Mouse (Mus musculus): ENCODE measurements around the gene Rcc2. TPM values are rescaled to one million over a fixed set of nuclear protein-coding genes. Genes with fewer than 3 reads are reported as not detected.

Gene Rcc2
- total and polyA plus RNA-seq, 3 experiments, result 187 to 348 (median 249) TPM

DNA sequence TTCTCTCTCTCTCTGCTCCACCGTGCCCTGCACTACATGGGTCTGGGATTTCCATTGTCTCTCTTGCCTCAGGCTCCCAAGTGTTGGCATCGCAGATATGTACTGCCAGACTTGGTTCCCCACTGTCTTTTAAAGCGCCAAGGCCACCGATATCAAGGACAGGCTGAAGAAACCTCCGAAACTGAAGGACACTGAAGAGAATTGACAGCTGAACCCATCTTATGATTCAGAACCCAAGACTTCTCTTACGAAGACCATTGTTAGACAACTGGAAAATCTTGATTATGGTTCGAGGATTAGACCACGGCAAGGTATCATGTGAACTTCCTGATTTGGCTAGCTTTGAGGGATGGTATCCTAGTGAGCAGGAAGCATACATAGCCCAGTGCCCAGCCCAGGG lies 45.5 kb upstream of the Rcc2 start:
- no peaks in the 10 kb centered on the region for H3K36me3 ChIP-seq (replicated peaks in 1 of 2; ENCODE audit: control insufficient read depth in 1 of 2, insufficient read depth in 1 of 2, low read length in 1 of 2)
- no peak for DNase-seq (ENCODE audit: extremely low read depth)
- H3K27me3 ChIP-seq (replicated peaks), result peaks cover 85% of the 10 kb centered on the region
- no peak overlapping the region for H3K4me2 ChIP-seq (ENCODE audit: insufficient read depth, low read depth, poor library complexity, severe bottlenecking)
- in situ Hi-C loops (cut with MboI; ENCODE audit: low pct_ligation_motif_present, low pct_unique_long_range_greater_than_20kb, low sequenced_read_pairs), result no loop called here
- no peak overlapping the region for H3K9ac ChIP-seq (ENCODE audit: insufficient read depth, low read depth)
- H3K4me3 ChIP-seq (replicated peaks in 1 of 3; ENCODE audit: low read depth in 2 of 3, low read length in 2 of 3, poor library complexity in 1 of 3), result no peak overlapping the region
- no peaks in the 10 kb centered on the region for H3K9me3 ChIP-seq (replicated peaks; ENCODE audit: low read length)
- no peak overlapping the region for H3K27ac ChIP-seq (ENCODE audit: insufficient read depth, low read depth)
- dilution Hi-C loops (cut with MboI; ENCODE audit: extremely low pct_ligation_motif_present, extremely low pct_unique_long_range_greater_than_20kb, low sequenced_read_pairs), result no loop called here
- H3K4me1 ChIP-seq (ENCODE audit: control insufficient read depth in 1 of 2, insufficient read depth in 2 of 2), result no peaks in the 10 kb centered on the region
- no peak for TF ChIP-seq MAX (IDR thresholded peaks at IDR 0.05; ENCODE audit: low read length)
- TF ChIP-seq EP300 (IDR thresholded peaks at IDR 0.05; ENCODE audit: low read length), result no peak
- no peak for TF ChIP-seq MAFK (IDR thresholded peaks at IDR 0.05; ENCODE audit: insufficient replicate concordance, low read length)
- TF ChIP-seq HCFC1 (IDR thresholded peaks at IDR 0.05; ENCODE audit: low read depth, low read length), result no peak
- TF ChIP-seq SIN3A (IDR thresholded peaks at IDR 0.05; ENCODE audit: low read length), result no peak
- no peak for TF ChIP-seq KAT2A (IDR thresholded peaks at IDR 0.05; ENCODE audit: insufficient replicate concordance, low read length)
- TF ChIP-seq CHD1 (IDR thresholded peaks at IDR 0.05; ENCODE audit: low read depth, low read length), result no peak
- no peak for TF ChIP-seq JUN (IDR thresholded peaks at IDR 0.05; ENCODE audit: insufficient read depth, low read depth, low read length)
- no peak for TF ChIP-seq IRF4 (IDR thresholded peaks at IDR 0.05; ENCODE audit: low read depth, low read length)
- no peak for TF ChIP-seq CHD2 (IDR thresholded peaks at IDR 0.05; ENCODE audit: low read length)
- no peaks in the 10 kb centered on the region for H3K79me2 ChIP-seq (replicated peaks; ENCODE audit: control insufficient read depth, extremely low read depth, insufficient read depth, poor library complexity, severe bottlenecking)

DNA sequence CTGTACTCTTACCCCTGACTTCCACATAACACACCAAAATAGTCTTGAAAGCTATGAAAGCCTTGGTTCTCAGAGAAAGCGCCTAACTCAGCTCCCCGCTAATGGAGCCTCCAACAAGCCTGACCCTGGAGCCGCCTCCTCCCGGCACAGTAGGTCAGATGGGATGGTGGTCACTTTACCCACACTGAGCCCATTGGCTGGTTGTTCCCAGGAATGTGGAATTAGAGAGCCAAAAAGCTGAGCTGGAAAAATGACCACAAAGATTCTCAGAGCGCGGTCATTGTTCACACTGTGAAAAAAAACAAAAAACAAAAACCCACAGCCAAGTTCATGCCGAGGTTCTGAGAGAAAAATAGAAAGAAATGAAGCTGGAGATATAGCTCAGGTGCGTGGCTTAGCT lies 43.8 kb upstream of the Rcc2 start:
- H3K36me3 ChIP-seq (replicated peaks in 1 of 2; ENCODE audit: control insufficient read depth in 1 of 2, insufficient read depth in 1 of 2, low read length in 1 of 2), result no peaks in the 10 kb centered on the region
- no peak for DNase-seq (ENCODE audit: extremely low read depth)
- H3K4me1 ChIP-seq (ENCODE audit: control insufficient read depth in 1 of 2, insufficient read depth in 2 of 2), result peaks cover 0 to 4% of the 10 kb centered on the region in 2 experiments; a peak in 2 of 4 replicates
- dilution Hi-C loops (cut with MboI; ENCODE audit: extremely low pct_ligation_motif_present, extremely low pct_unique_long_range_greater_than_20kb, low sequenced_read_pairs), result no loop called here
- H3K4me3 ChIP-seq (replicated peaks in 1 of 3; ENCODE audit: low read depth in 2 of 3, low read length in 2 of 3, poor library complexity in 1 of 3), result no peak overlapping the region
- H3K27me3 ChIP-seq (replicated peaks), result peaks cover 79% of the 10 kb centered on the region
- no peaks in the 10 kb centered on the region for H3K9me3 ChIP-seq (replicated peaks; ENCODE audit: low read length)
- in situ Hi-C loops (cut with MboI; ENCODE audit: low pct_ligation_motif_present, low pct_unique_long_range_greater_than_20kb, low sequenced_read_pairs), result no loop called here
- H3K9ac ChIP-seq (ENCODE audit: insufficient read depth, low read depth), result no peak overlapping the region
- no peak overlapping the region for H3K4me2 ChIP-seq (ENCODE audit: insufficient read depth, low read depth, poor library complexity, severe bottlenecking)
- H3K27ac ChIP-seq (ENCODE audit: insufficient read depth, low read depth), result no peak overlapping the region
- H3K79me2 ChIP-seq (replicated peaks; ENCODE audit: control insufficient read depth, extremely low read depth, insufficient read depth, poor library complexity, severe bottlenecking), result no peaks in the 10 kb centered on the region
- TF ChIP-seq GABPA (IDR thresholded peaks at IDR 0.05; ENCODE audit: insufficient replicate concordance, low read depth, low read length) (no peak), ZNF384 (IDR thresholded peaks at IDR 0.05; ENCODE audit: low read depth, low read length) (no peak), CTCF (conservative IDR thresholded peaks at IDR 0.05 in 1 of 2, IDR thresholded peaks at IDR 0.05 in 1 of 2; ENCODE audit: low read depth in 2 of 2, low read length in 2 of 2) (no peak), ETS1 (conservative IDR thresholded peaks at IDR 0.05; ENCODE audit: low read depth, low read length) (no peak), TCF12 (IDR thresholded peaks at IDR 0.05; ENCODE audit: low read depth, low read length) (no peak), HCFC1 (IDR thresholded peaks at IDR 0.05; ENCODE audit: low read depth, low read length) (no peak), UBTF (IDR thresholded peaks at IDR 0.05; ENCODE audit: low read depth, low read length) (no peak)
